Mouse (Mus musculus) kidney, postnatal 0 days (tissue): ENCODE results near the gene Ipo4. TPM values are rescaled to one million over a fixed set of nuclear protein-coding genes. Genes with fewer than 3 reads are reported as not detected.

ENCODE experiments used
- ATAC-seq: fragments of 200-750 bp; cut with Nextera tagmentation; replicated peaks from 2 replicates; pipeline ENCODE4 v1.8.0; 2017; ENCODE audit warnings: low read depth, moderate number of reproducible peaks, moderate TSS enrichment, moderate library complexity; ENCODE audit not compliant: low FRiP score
- DNase-seq: peaks from one replicate; pipeline ENCODE4 v3.0.0-alpha.2; 2016; ENCODE audit warnings: low spot score
- H3K27ac ChIP-seq: fragments of 300-500 bp; sonication (generic); 2 replicates; pipeline ENCODE4 v1.5.1; 2014; ENCODE audit warnings: mild to moderate bottlenecking
- H3K27me3 ChIP-seq: fragments of 300-500 bp; sonication (generic); 2 replicates; pipeline ENCODE4 v1.6.1; 2014; ENCODE audit warnings: low read length, mixed read lengths; ENCODE audit not compliant: insufficient read depth
- H3K36me3 ChIP-seq: fragments of 300-500 bp; sonication (generic); 2 replicates; pipeline ENCODE4 v1.6.1; 2014; ENCODE audit warnings: low read length, mixed read lengths; ENCODE audit not compliant: insufficient read depth
- H3K4me1 ChIP-seq: fragments of 300-500 bp; sonication (generic); replicated peaks from 2 replicates; pipeline ENCODE4 v1.6.1; 2014; ENCODE audit warnings: antibody characterized with exemption, low read length, mixed read lengths; ENCODE audit not compliant: insufficient read depth
- H3K4me2 ChIP-seq: fragments of 300-500 bp; sonication (generic); 2 replicates; pipeline ENCODE4 v1.6.1; 2014; ENCODE audit warnings: mild to moderate bottlenecking, low read length, moderate library complexity, mixed read lengths
- H3K4me3 ChIP-seq: fragments of 300-500 bp; sonication (generic); replicated peaks from 2 replicates; pipeline ENCODE4 v1.5.1; 2014; ENCODE audit warnings: low read depth, low read length
- H3K9ac ChIP-seq: fragments of 300-500 bp; sonication (generic); 2 replicates; pipeline ENCODE4 v1.6.1; 2014; ENCODE audit warnings: low read depth, low read length
- H3K9me3 ChIP-seq: fragments of 300-500 bp; sonication (generic); replicated peaks from 2 replicates; pipeline ENCODE4 v1.6.1; 2016; ENCODE audit warnings: low read length, inconsistent platforms, mixed read lengths
- CTCF ChIP-seq: IDR thresholded peaks from 2 replicates; pipeline ENCODE4 v1.5.1; 2016; ENCODE audit warnings: antibody characterized with exemption, low read depth, mild to moderate bottlenecking, moderate library complexity
- WGBS: fragments of 180-500 bp; shearing (Covaris S2); extraction: QIAGEN DNeasy Blood & Tissue Kit; methylation state at CpG from one replicate; pipeline ENCODE4 v1.1.7; 2014; 5-methylcytosine and 5-hydroxymethylcytosine counted together
- polyA plus RNA-seq: library from polyadenylated mRNA; unstranded; fragments of >200 nt; fragmentation: Nextera tagmentation; extraction: Ambion mirVana; gene quantifications from 2 replicates; pipeline ENCODE4 v1.2.1, GENCODE M21; 2015

The Ipo4 gene
- polyA plus RNA-seq = 58.5 and 68.7 TPM in 2 replicates

DNA sequence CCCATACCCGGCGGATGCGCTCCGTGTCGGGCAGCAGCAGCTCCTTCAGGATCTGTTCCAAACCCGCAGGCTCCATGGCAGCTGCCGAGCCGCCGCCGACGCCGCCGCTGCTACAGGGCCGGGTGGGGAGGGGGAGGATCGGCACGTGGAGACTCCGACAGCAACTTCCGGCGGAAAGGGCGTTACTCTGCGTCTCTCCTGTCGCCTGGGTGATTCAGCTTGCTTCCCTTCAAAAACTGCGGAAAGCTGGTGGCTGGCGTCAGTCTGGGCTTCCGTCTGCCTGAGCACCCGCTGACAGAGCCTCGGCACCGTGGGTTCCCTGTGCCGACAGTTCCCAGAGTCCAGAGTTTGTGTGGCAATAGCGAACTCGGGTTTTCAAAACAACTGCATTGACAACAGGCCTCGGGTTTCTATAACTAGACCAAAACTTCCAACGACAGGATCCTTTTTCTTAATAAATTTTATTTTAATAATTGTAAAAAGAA, at the start of gene Ipo4:
Ipo4 (minus strand) TSS at position 435 of the 485 bp plus-strand sequence.
- peak within 1 kb of the TSS; percentile 53 for H3K4me3 ChIP-seq
- DNase-seq (peak; percentile 96), ATAC-seq (peak; percentile 84)
- no peak for TF ChIP-seq CTCF
- H3K9me3 ChIP-seq = no peaks in the 10 kb centered on the region
- H3K9ac ChIP-seq = peak within 1 kb of the TSS; percentile 66
- peaks cover 57% of the 10 kb centered on the region for H3K36me3 ChIP-seq
- no peaks in the 10 kb centered on the region for H3K27me3 ChIP-seq
- no peak within 1 kb of the TSS; the same call in 1 of the 2 replicates for H3K27ac ChIP-seq
- H3K4me2 ChIP-seq = peak within 1 kb of the TSS; percentile 66
- no peaks in the 10 kb centered on the region for H3K4me1 ChIP-seq
- WGBS = under 1% methylated on average over 33 of the region's 33 CpGs

DNA sequence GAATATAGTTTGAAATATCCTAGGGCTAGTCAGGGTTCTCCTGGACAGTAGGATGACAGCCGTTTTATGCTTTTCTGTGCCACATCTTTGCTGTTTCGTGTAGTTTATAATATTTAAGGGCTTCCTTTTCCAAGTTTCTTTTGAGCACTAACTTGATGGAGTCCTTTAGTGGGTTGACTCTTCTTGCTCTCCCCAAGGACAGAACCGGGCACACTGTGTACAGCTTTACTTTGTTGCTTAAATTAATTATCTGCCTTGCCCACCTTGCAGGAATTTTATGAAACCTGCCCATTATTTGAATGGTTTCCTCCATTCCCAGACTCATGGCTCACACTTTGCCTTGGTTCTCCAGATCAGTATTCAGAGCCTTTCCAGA, 46.3 kb upstream of the Ipo4 start:
- peak overlapping the region; percentile 89 for H3K4me2 ChIP-seq
- no peaks in the 10 kb centered on the region for H3K9me3 ChIP-seq
- peak overlapping the region; percentile 83; the same call in 1 of the 2 replicates for H3K9ac ChIP-seq
- ATAC-seq = peak; percentile 14; the same call in 1 of the 2 replicates
- peak overlapping the region; percentile 79 for H3K4me3 ChIP-seq
- H3K27ac ChIP-seq = peak overlapping the region; percentile 92; the same call in 1 of the 2 replicates
- H3K27me3 ChIP-seq = no peaks in the 10 kb centered on the region
- no peak for TF ChIP-seq CTCF
- no peak for DNase-seq
- peaks cover 17% of the 10 kb centered on the region for H3K36me3 ChIP-seq
- no peaks in the 10 kb centered on the region for H3K4me1 ChIP-seq
- WGBS = 11% methylated on average over 3 of the region's 3 CpGs

- H3K9me3 ChIP-seq = no peaks in the 10 kb centered on the region
- under 1% methylated on average over 65 of the region's 66 CpGs for WGBS
- peak; percentile 88 for TF ChIP-seq CTCF
- no peaks in the 10 kb centered on the region for H3K27me3 ChIP-seq
- H3K36me3 ChIP-seq = peaks cover 21% of the 10 kb centered on the region
- ATAC-seq = peak; percentile 96
- H3K9ac ChIP-seq = peak within 1 kb of the TSS; percentile 83
- H3K27ac ChIP-seq = peak within 1 kb of the TSS; percentile 92
- H3K4me1 ChIP-seq = no peaks in the 10 kb centered on the region
- peak within 1 kb of the TSS; percentile 89 for H3K4me2 ChIP-seq
- peak within 1 kb of the TSS; percentile 79 for H3K4me3 ChIP-seq
- DNase-seq = peak; percentile 97
These were observed 45.7 kb upstream of the Ipo4 start, which contains the start of gene Tinf2 for GRCm38 (mm10) chr14:55681160-55682117. Tinf2 (minus strand) TSS chr14:55681820.

DNA sequence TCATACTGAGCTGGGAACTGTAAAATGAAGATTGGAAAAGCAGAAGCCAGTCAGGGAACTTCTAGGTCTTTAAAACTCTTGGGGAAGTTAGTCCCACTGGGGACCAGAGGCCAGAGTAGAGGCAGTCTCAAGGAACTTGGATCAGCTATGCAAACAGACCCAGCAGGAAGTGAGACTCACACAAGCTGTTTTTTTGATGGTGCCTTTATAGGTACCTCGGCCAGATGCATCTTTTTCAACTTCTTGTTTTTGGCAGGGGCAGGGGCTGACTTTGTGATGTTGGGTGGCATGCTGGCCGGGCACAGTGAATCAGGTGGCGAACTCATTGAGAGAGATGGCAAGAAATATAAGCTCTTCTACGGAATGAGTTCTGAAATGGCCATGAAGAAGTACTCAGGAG, 41.9 kb upstream of the Ipo4 start:
- Histone ChIP-seq H3K4me1 (peaks cover 4% of the 10 kb centered on the region; the same call in 1 of the 2 replicates), H3K9me3 (no peaks in the 10 kb centered on the region), H3K9ac (no peak overlapping the region), H3K27me3 (no peaks in the 10 kb centered on the region), H3K27ac (no peak overlapping the region), H3K4me3 (no peak overlapping the region), H3K4me2 (no peak overlapping the region), H3K36me3 (peaks cover 31% of the 10 kb centered on the region)
- no peak for ATAC-seq
- no peak for TF ChIP-seq CTCF
- DNase-seq = no peak
- WGBS = 84% methylated on average over 4 of the region's 4 CpGs

DNA sequence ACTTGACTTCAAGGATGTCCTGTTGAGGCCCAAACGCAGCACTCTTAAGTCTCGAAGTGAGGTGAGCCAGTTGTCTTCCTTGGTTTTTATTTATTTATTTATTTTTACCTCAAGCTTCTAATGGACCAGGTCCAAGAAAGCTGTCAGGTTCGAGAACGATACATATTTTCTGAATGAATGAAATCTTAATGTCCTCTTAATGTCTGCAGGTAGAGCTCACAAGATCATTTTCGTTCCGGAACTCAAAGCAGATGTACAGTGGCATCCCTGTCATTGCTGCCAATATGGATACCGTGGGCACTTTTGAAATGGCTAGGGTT, 36.9 kb upstream of the Ipo4 start:
- peak overlapping the region; percentile 70 for H3K4me3 ChIP-seq
- H3K4me1 ChIP-seq = peaks cover 13% of the 10 kb centered on the region
- no peaks in the 10 kb centered on the region for H3K9me3 ChIP-seq
- H3K9ac ChIP-seq = peak overlapping the region; percentile 51; the same call in 1 of the 2 replicates
- no peaks in the 10 kb centered on the region for H3K27me3 ChIP-seq
- DNase-seq = no peak
- 71% methylated on average over 7 of the region's 7 CpGs for WGBS
- peak overlapping the region; percentile 82; the same call in 1 of the 2 replicates for H3K27ac ChIP-seq
- no peak for TF ChIP-seq CTCF
- H3K36me3 ChIP-seq = peaks cover 17% of the 10 kb centered on the region
- peak overlapping the region; percentile 76 for H3K4me2 ChIP-seq
- ATAC-seq = no peak
